7 mouse cellular contexts compared by ENCODE assay signal in the genomic region with DNA sequence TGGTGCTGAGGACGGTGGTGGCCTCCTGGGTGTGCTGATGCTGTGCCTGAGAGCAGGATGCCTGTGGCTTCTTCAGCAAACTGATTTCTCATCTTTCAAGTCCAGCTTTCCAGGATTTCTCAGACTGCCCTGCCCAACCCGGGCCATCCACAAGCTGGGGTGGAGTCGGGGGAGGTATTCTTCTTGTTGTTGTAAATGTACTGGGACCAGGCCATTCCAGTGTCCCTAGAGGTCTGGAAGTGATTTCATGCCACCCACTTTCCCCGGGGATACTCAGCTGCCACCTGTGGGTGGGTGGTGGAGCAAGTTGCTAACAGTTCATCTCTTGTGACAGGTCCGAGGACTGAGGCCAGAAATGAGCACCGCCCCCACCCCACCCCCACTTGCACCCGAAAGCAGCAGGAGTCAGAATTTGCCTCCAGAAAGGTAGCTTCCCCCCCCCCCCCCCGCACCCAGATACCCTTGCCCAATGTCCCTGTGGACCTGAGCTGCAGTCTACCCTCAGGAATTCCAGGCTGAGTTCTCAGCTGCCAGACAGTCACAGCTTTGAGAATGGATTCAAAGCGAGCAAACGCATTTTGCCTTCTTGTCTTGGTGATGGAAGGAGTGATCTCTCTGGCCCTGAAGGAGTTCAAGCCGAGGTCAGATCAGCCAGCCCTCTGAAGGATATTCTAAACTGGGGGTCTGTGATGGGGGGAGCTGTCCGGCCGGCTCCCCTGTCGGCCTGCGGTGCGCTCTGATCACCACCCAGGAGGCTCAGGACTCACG. TPM values are rescaled to one million over a fixed set of nuclear protein-coding genes. Genes with fewer than 3 reads are reported as not detected.
DNase-seq lines count a peak whose midpoint lies in the region; ATAC-seq and TF ChIP-seq lines count a peak whose summit lies in the region.

No protein-coding gene starts in this region.

- H3K4me2 ChIP-seq in embryonic facial prominence, embryonic 12.5 days (replicated peaks): peak overlapping the region; percentile 80
- peak overlapping the region; percentile 99 for H3K4me2 ChIP-seq in intestine, embryonic 15.5 days (replicated peaks)
- peak overlapping the region; percentile 78 for H3K4me2 ChIP-seq in lung, postnatal 0 days (replicated peaks; ENCODE audit: low read depth, low read length)

- H3K36me3 ChIP-seq in embryonic facial prominence, embryonic 12.5 days: no peaks in the 10 kb centered on the region
- no peaks in the 10 kb centered on the region for H3K36me3 ChIP-seq in intestine, embryonic 15.5 days
- no peaks in the 10 kb centered on the region for H3K36me3 ChIP-seq in lung, postnatal 0 days (ENCODE audit: insufficient read depth, low read length)

- TF ChIP-seq CTCF in lung, postnatal 0 days (IDR thresholded peaks at IDR 0.05): peak; percentile 53

- H3K4me1 ChIP-seq in embryonic facial prominence, embryonic 12.5 days: peaks cover 22% of the 10 kb centered on the region
- peaks cover 30% of the 10 kb centered on the region for H3K4me1 ChIP-seq in intestine, embryonic 15.5 days (replicated peaks)
- H3K4me1 ChIP-seq in lung, postnatal 0 days (ENCODE audit: insufficient read depth, low read depth, low read length): peaks cover 9% of the 10 kb centered on the region; the same call in 1 of the 2 replicates

- no peaks in the 10 kb centered on the region for H3K9me3 ChIP-seq in embryonic facial prominence, embryonic 12.5 days
- no peaks in the 10 kb centered on the region for H3K9me3 ChIP-seq in intestine, embryonic 15.5 days
- no peaks in the 10 kb centered on the region for H3K9me3 ChIP-seq in lung, postnatal 0 days (ENCODE audit: low read length)

- no peaks in the 10 kb centered on the region for H3K27me3 ChIP-seq in embryonic facial prominence, embryonic 12.5 days
- no peaks in the 10 kb centered on the region for H3K27me3 ChIP-seq in intestine, embryonic 15.5 days (replicated peaks)
- H3K27me3 ChIP-seq in lung, postnatal 0 days (replicated peaks; ENCODE audit: insufficient read depth, low read length): no peaks in the 10 kb centered on the region

- ATAC-seq in embryonic facial prominence, embryonic 12.5 days (ENCODE audit: insufficient number of reproducible peaks, insufficient read depth, low FRiP score, low TSS enrichment): no peak; the same call in 1 of the 2 replicates
- ATAC-seq in intestine, embryonic 15.5 days: no peak
- no peak for ATAC-seq in lung, postnatal 0 days

- TF ChIP-seq EP300 in lung, postnatal 0 days (IDR thresholded peaks at IDR 0.05): peak; percentile 18; the same call in 1 of the 2 replicates

- H3K27ac ChIP-seq in embryonic facial prominence, embryonic 12.5 days: peak overlapping the region; percentile 100
- peak overlapping the region; percentile 100 for H3K27ac ChIP-seq in intestine, embryonic 15.5 days
- peak overlapping the region; percentile 99 for H3K27ac ChIP-seq in lung, postnatal 0 days (ENCODE audit: low read length)

- peak overlapping the region; percentile 60 for H3K9ac ChIP-seq in embryonic facial prominence, embryonic 12.5 days
- H3K9ac ChIP-seq in intestine, embryonic 15.5 days: peak overlapping the region; percentile 61
- H3K9ac ChIP-seq in lung, postnatal 0 days (replicated peaks; ENCODE audit: low read depth): peak overlapping the region; percentile 46

- DNase-seq in thymus, postnatal 14 days: peak; percentile 43
- no peak for DNase-seq in thymus, postnatal 25 days
- DNase-seq in lung, postnatal 0 days (ENCODE audit: low spot score): peak; percentile 66
- DNase-seq in urinary bladder, postnatal 25 days (ENCODE audit: low spot score): no peak
- DNase-seq in right cerebral cortex, postnatal 10 days (ENCODE audit: low spot score in 2 of 2): no peak

- peak overlapping the region; percentile 81 for H3K4me3 ChIP-seq in embryonic facial prominence, embryonic 12.5 days
- peak overlapping the region; percentile 89 for H3K4me3 ChIP-seq in intestine, embryonic 15.5 days (replicated peaks)
- H3K4me3 ChIP-seq in lung, postnatal 0 days (ENCODE audit: low read depth, low read length): peak overlapping the region; percentile 96

- WGBS in embryonic facial prominence, embryonic 12.5 days: 2% methylated on average over 16 of the region's 17 CpGs
- 6% methylated on average over 17 of the region's 17 CpGs for WGBS in intestine, embryonic 15.5 days
- 4% methylated on average over 16 of the region's 17 CpGs for WGBS in lung, postnatal 0 days

RNA-seq across cellular contexts. Expression of a gene that starts 2.1 kb away (rescaled TPM):
- polyA plus RNA-seq in embryonic facial prominence, embryonic 12.5 days (2016; fragmentation: Nextera tagmentation; extraction: Ambion mirVana): 43.8 and 46.3 TPM in 2 replicates
- polyA plus RNA-seq in intestine, embryonic 15.5 days (2015; fragmentation: Nextera tagmentation; extraction: Ambion mirVana): 26.3 and 28.0 TPM in 2 replicates
- polyA plus RNA-seq in lung, postnatal 0 days (2015; fragmentation: Nextera tagmentation; extraction: Ambion mirVana): 18.0 and 20.2 TPM in 2 replicates

Comparison
In these comparisons a context has a peak if more than half of its experiments do, and no peak if none do; other contexts are left out.
1. DNase-seq: peak in thymus, postnatal 14 days (single experiment) and lung, postnatal 0 days (single experiment); none in thymus, postnatal 25 days (single experiment), urinary bladder, postnatal 25 days (single experiment) and right cerebral cortex, postnatal 10 days (0 of 2).
2. Peak in every context shown above with its lines, with median percentiles within 50 percentile points of each other: H3K27ac ChIP-seq, H3K4me2 ChIP-seq, H3K4me3 ChIP-seq and H3K9ac ChIP-seq.